8 mouse cellular contexts compared by ENCODE assay signal in genomic region chr7:30363344-30363738, GRCm38 (mm10). TPM values are rescaled to one million over a fixed set of nuclear protein-coding genes. Genes with fewer than 3 reads are reported as not detected.
DNase-seq lines count a peak whose midpoint lies in the region; ATAC-seq and TF ChIP-seq lines count a peak whose summit lies in the region.

No protein-coding gene starts in this region.

- WGBS in hindbrain, embryonic 10.5 days: 66% methylated on average over 6 of the region's 6 CpGs
- 66% methylated on average over 6 of the region's 6 CpGs for WGBS in liver, postnatal 0 days (ENCODE audit: insufficient replicate concordance)

- H3K4me3 ChIP-seq in bone marrow macrophage, adult 2 months (ENCODE audit: insufficient read depth, low read length): peak overlapping the region; percentile 36; the same call in 1 of the 2 replicates
- H3K4me3 ChIP-seq in hindbrain, embryonic 10.5 days: peak overlapping the region; percentile 89
- peak overlapping the region; percentile 46; the same call in 1 of the 2 replicates for H3K4me3 ChIP-seq in liver, postnatal 0 days (ENCODE audit: low read depth, low read length)

- H3K9ac ChIP-seq in liver, postnatal 0 days (replicated peaks): no peak overlapping the region

- TF ChIP-seq CTCF in bone marrow macrophage, adult 2 months (IDR thresholded peaks at IDR 0.05; ENCODE audit: low read depth, low read length): no peak
- no peak for TF ChIP-seq CTCF in liver, postnatal 0 days (IDR thresholded peaks at IDR 0.05; ENCODE audit: low read depth)

- no peaks in the 10 kb centered on the region; the same call in 1 of the 2 replicates for H3K9me3 ChIP-seq in hindbrain, embryonic 10.5 days
- no peaks in the 10 kb centered on the region for H3K9me3 ChIP-seq in liver, postnatal 0 days (ENCODE audit: low read length)

- peaks cover 28% of the 10 kb centered on the region for H3K27me3 ChIP-seq in hindbrain, embryonic 10.5 days (ENCODE audit: insufficient read depth, poor library complexity, severe bottlenecking)
- no peaks in the 10 kb centered on the region for H3K27me3 ChIP-seq in liver, postnatal 0 days (ENCODE audit: insufficient read depth, low read length)

- TF ChIP-seq EP300 in liver, postnatal 0 days (IDR thresholded peaks at IDR 0.05; ENCODE audit: low read depth): no peak

- ATAC-seq in liver, postnatal 0 days: no peak
- no peak for ATAC-seq in granulocyte monocyte progenitor cell, adult 5-6 weeks (replicated peaks; ENCODE audit: poor library complexity, severe bottlenecking)

- peak overlapping the region; percentile 65 for H3K4me2 ChIP-seq in liver, postnatal 0 days (ENCODE audit: low read depth, low read length)

- no peak for TF ChIP-seq POLR2A in bone marrow macrophage, adult 2 months (IDR thresholded peaks at IDR 0.05; ENCODE audit: borderline replicate concordance, low read depth, low read length)

- H3K27ac ChIP-seq in bone marrow macrophage, adult 2 months (ENCODE audit: insufficient read depth, low read depth, low read length): no peak overlapping the region
- H3K27ac ChIP-seq in hindbrain, embryonic 10.5 days: peak overlapping the region; percentile 91
- H3K27ac ChIP-seq in liver, postnatal 0 days (ENCODE audit: low read depth): no peak overlapping the region

- H3K4me1 ChIP-seq in bone marrow macrophage, adult 2 months (ENCODE audit: control insufficient read depth, insufficient read depth, low read length): peaks cover 2% of the 10 kb centered on the region; the same call in 1 of the 2 replicates
- H3K4me1 ChIP-seq in hindbrain, embryonic 10.5 days (replicated peaks): peaks cover 50% of the 10 kb centered on the region
- peaks cover 4% of the 10 kb centered on the region; the same call in 1 of the 2 replicates for H3K4me1 ChIP-seq in liver, postnatal 0 days (ENCODE audit: insufficient read depth)

- H3K36me3 ChIP-seq in hindbrain, embryonic 10.5 days: peaks cover 20% of the 10 kb centered on the region
- H3K36me3 ChIP-seq in liver, postnatal 0 days (replicated peaks; ENCODE audit: insufficient read depth, low read length): no peaks in the 10 kb centered on the region

- peak; percentile 59 for DNase-seq in heart, adult 11 months
- DNase-seq in heart, adult 18-20 months: no peak
- DNase-seq in hindbrain, embryonic 10.5 days (ENCODE audit: low spot score): no peak
- no peak for DNase-seq in liver, postnatal 0 days
- DNase-seq in thymus, postnatal 25 days: no peak
- no peak for DNase-seq in embryo, embryonic 11 days

RNA-seq across cellular contexts. Expression of gene Lrfn3, which starts 0.8 kb away (rescaled TPM):
- total RNA-seq in heart, adult 18-20 months (2021): 1 to 10 TPM; 1.4 to 1.8 TPM
- not detected in 2 replicates for polyA plus RNA-seq in bone marrow macrophage, adult 2 months (2012; ENCODE audit: insufficient read depth, insufficient read length, missing spikeins)
- polyA plus RNA-seq in hindbrain, embryonic 10.5 days (2016; fragmentation: Nextera tagmentation; extraction: Ambion mirVana): 5.5 and 7.8 TPM in 2 replicates
- 7.4 and 8.3 TPM in 2 replicates for polyA plus RNA-seq in liver, postnatal 0 days (2015; fragmentation: Nextera tagmentation; extraction: Ambion mirVana)
- not detected in 2 replicates for total RNA-seq in granulocyte monocyte progenitor cell, adult 5-6 weeks (2014; fragmentation: Nextera tagmentation)
- not detected in 2 replicates for total RNA-seq in granulocyte monocyte progenitor cell, adult 5-6 weeks (2017)

RNA-seq across cellular contexts. Expression of gene Sdhaf1, which starts 39.6 kb away (rescaled TPM):
- 10 to 100 TPM; 13.3 to 13.5 TPM for total RNA-seq in heart, adult 18-20 months (2021)
- 4.5 and 4.6 TPM in 2 replicates for polyA plus RNA-seq in bone marrow macrophage, adult 2 months (2012; ENCODE audit: insufficient read depth, insufficient read length, missing spikeins)
- 19.6 and 23.1 TPM in 2 replicates for polyA plus RNA-seq in hindbrain, embryonic 10.5 days (2016; fragmentation: Nextera tagmentation; extraction: Ambion mirVana)
- polyA plus RNA-seq in liver, postnatal 0 days (2015; fragmentation: Nextera tagmentation; extraction: Ambion mirVana): 14.0 TPM in 2 replicates
- 10.5 and 11.8 TPM in 2 replicates for total RNA-seq in granulocyte monocyte progenitor cell, adult 5-6 weeks (2014; fragmentation: Nextera tagmentation)
- total RNA-seq in granulocyte monocyte progenitor cell, adult 5-6 weeks (2017): 7.8 and 12.9 TPM in 2 replicates

RNA-seq across cellular contexts. Expression of gene E130208F15Rik, which starts 41.8 kb away (rescaled TPM):
- 1 to 10 TPM in 1 of 2 experiments, under 1 TPM in 1; 0.45 to 1.1 TPM for total RNA-seq in heart, adult 18-20 months (2021)
- not detected in 2 replicates for polyA plus RNA-seq in bone marrow macrophage, adult 2 months (2012; ENCODE audit: insufficient read depth, insufficient read length, missing spikeins)
- 1.6 and 3.7 TPM in 2 replicates for polyA plus RNA-seq in hindbrain, embryonic 10.5 days (2016; fragmentation: Nextera tagmentation; extraction: Ambion mirVana)
- polyA plus RNA-seq in liver, postnatal 0 days (2015; fragmentation: Nextera tagmentation; extraction: Ambion mirVana): not detected in 2 replicates
- 0.60 TPM in 1 of 2 replicates, not detected in the other for total RNA-seq in granulocyte monocyte progenitor cell, adult 5-6 weeks (2014; fragmentation: Nextera tagmentation)
- 1.6 and 2.5 TPM in 2 replicates for total RNA-seq in granulocyte monocyte progenitor cell, adult 5-6 weeks (2017)

RNA-seq across cellular contexts. Expression of gene Syne4, which starts 48.7 kb away (rescaled TPM):
- total RNA-seq in heart, adult 18-20 months (2021): 1 to 10 TPM in 1 of 2 experiments, under 1 TPM in 1; 0.72 to 2.0 TPM
- 1.2 TPM in 1 of 2 replicates, not detected in the other for polyA plus RNA-seq in bone marrow macrophage, adult 2 months (2012; ENCODE audit: insufficient read depth, insufficient read length, missing spikeins)
- 26.8 and 28.1 TPM in 2 replicates for polyA plus RNA-seq in hindbrain, embryonic 10.5 days (2016; fragmentation: Nextera tagmentation; extraction: Ambion mirVana)
- 11.4 and 12.8 TPM in 2 replicates for polyA plus RNA-seq in liver, postnatal 0 days (2015; fragmentation: Nextera tagmentation; extraction: Ambion mirVana)
- total RNA-seq in granulocyte monocyte progenitor cell, adult 5-6 weeks (2014; fragmentation: Nextera tagmentation): 6.3 and 8.7 TPM in 2 replicates
- total RNA-seq in granulocyte monocyte progenitor cell, adult 5-6 weeks (2017): 0.99 TPM in 1 of 2 replicates, not detected in the other

RNA-seq across cellular contexts. Expression of gene Tyrobp, which starts 50.2 kb away (rescaled TPM):
- total RNA-seq in heart, adult 18-20 months (2021): 10 to 100 TPM; 18.9 to 22.2 TPM
- polyA plus RNA-seq in bone marrow macrophage, adult 2 months (2012; ENCODE audit: insufficient read depth, insufficient read length, missing spikeins): 3,702 and 3,978 TPM in 2 replicates
- 16.9 and 27.9 TPM in 2 replicates for polyA plus RNA-seq in hindbrain, embryonic 10.5 days (2016; fragmentation: Nextera tagmentation; extraction: Ambion mirVana)
- polyA plus RNA-seq in liver, postnatal 0 days (2015; fragmentation: Nextera tagmentation; extraction: Ambion mirVana): 221 and 231 TPM in 2 replicates
- total RNA-seq in granulocyte monocyte progenitor cell, adult 5-6 weeks (2014; fragmentation: Nextera tagmentation): 665 and 703 TPM in 2 replicates
- 270 and 287 TPM in 2 replicates for total RNA-seq in granulocyte monocyte progenitor cell, adult 5-6 weeks (2017)

Comparison
In these comparisons a context has a peak if more than half of its experiments do, and no peak if none do; other contexts are left out.
1. H3K4me3 ChIP-seq: peak in every context shown above with its lines; median percentile 89 in hindbrain, embryonic 10.5 days; 46 in liver, postnatal 0 days; 36 in bone marrow macrophage, adult 2 months.